ENCODE assay signal across 15 mouse cellular contexts in genomic region chr10:49985038-49985437, GRCm38 (mm10).
A peak's percentile ranks its signal among the peaks of the same experiment; 100 is the strongest.
DNase-seq lines count a peak whose midpoint lies in the region; ATAC-seq lines count a peak whose summit lies in the region.
"Had no signal": no experiment of that assay in that cellular context is flagged by ENCODE, and none has a peak within 500 bp of the region (broad histone marks: within the 10 kb centered on the region; RNA-seq: fewer than 3 reads in every experiment).

No protein-coding gene starts in this region.

- no peaks in the 10 kb centered on the region for H3K36me3 ChIP-seq in forebrain, embryonic 13.5 days (ENCODE audit: poor library complexity, severe bottlenecking)
- no peaks in the 10 kb centered on the region for H3K36me3 ChIP-seq in forebrain, embryonic 11.5 days (ENCODE audit: control insufficient read depth, insufficient read depth, low read length)
- H3K36me3 ChIP-seq in neural tube, embryonic 14.5 days (ENCODE audit: control insufficient read depth, insufficient read depth, low read length) = no peaks in the 10 kb centered on the region
- H3K36me3 ChIP-seq in neural tube, embryonic 15.5 days = no peaks in the 10 kb centered on the region

- ATAC-seq in forebrain, embryonic 13.5 days = peak; percentile 83
- no peak for ATAC-seq in forebrain, embryonic 11.5 days (replicated peaks; ENCODE audit: low FRiP score)
- peak; percentile 54; the same call in 1 of the 2 replicates for ATAC-seq in neural tube, embryonic 14.5 days (ENCODE audit: low read depth)
- ATAC-seq in neural tube, embryonic 15.5 days (ENCODE audit: low FRiP score) = no peak; the same call in 1 of the 2 replicates
- no peak for ATAC-seq in inflammation-experienced regulatory T-cells, adult 6 months
- ATAC-seq: Patski had no signal

- H3K4me2 ChIP-seq in forebrain, embryonic 13.5 days = no peak overlapping the region
- H3K4me2 ChIP-seq in forebrain, embryonic 11.5 days (ENCODE audit: low read depth, low read length, severe bottlenecking) = no peak overlapping the region
- H3K4me2 ChIP-seq in neural tube, embryonic 14.5 days (ENCODE audit: low read depth, low read length) = no peak overlapping the region
- H3K4me2 ChIP-seq in neural tube, embryonic 15.5 days = no peak overlapping the region
- H3K4me2 ChIP-seq: lung, embryonic 14.5 days had no signal

- H3K27me3 ChIP-seq in forebrain, embryonic 13.5 days = no peaks in the 10 kb centered on the region
- H3K27me3 ChIP-seq in forebrain, embryonic 11.5 days (ENCODE audit: control insufficient read depth, insufficient read depth, low read length) = no peaks in the 10 kb centered on the region
- H3K27me3 ChIP-seq in neural tube, embryonic 14.5 days (ENCODE audit: control insufficient read depth, insufficient read depth, low read length) = no peaks in the 10 kb centered on the region
- H3K27me3 ChIP-seq in neural tube, embryonic 15.5 days (replicated peaks) = no peaks in the 10 kb centered on the region
- H3K27me3 ChIP-seq: megakaryocyte, embryonic 14.5 days; Patski had no signal

- H3K9ac ChIP-seq in forebrain, embryonic 13.5 days = no peak overlapping the region
- no peak overlapping the region for H3K9ac ChIP-seq in forebrain, embryonic 11.5 days (ENCODE audit: low read length)
- H3K9ac ChIP-seq in neural tube, embryonic 14.5 days (replicated peaks; ENCODE audit: low read depth, low read length) = no peak overlapping the region
- H3K9ac ChIP-seq in neural tube, embryonic 15.5 days (replicated peaks) = no peak overlapping the region
- H3K9ac ChIP-seq: lung, embryonic 14.5 days had no signal

- no peak overlapping the region for H3K4me3 ChIP-seq in forebrain, embryonic 13.5 days
- H3K4me3 ChIP-seq in forebrain, embryonic 11.5 days (ENCODE audit: low read depth, low read length) = no peak overlapping the region
- H3K4me3 ChIP-seq in neural tube, embryonic 14.5 days (ENCODE audit: low read depth, low read length) = no peak overlapping the region
- H3K4me3 ChIP-seq in neural tube, embryonic 15.5 days (replicated peaks) = no peak overlapping the region
- H3K4me3 ChIP-seq: megakaryocyte, embryonic 14.5 days had no signal

- DNase-seq in forebrain, embryonic 11.5 days (ENCODE audit: low spot score) = no peak
- peak; percentile 47 for DNase-seq in layer of hippocampus, adult 11-12 months (ENCODE audit: low spot score)
- peak; percentile 1 for DNase-seq in mesoderm, embryonic 11.5 days (ENCODE audit: low read depth, low spot score)
- DNase-seq in spleen, adult 12 weeks (ENCODE audit: low spot score) = no peak
- DNase-seq: adrenal gland, postnatal 10 days; heart, postnatal 14 days; kidney, adult 9 months; lung, embryonic 14.5 days; thymus, postnatal 14 days had no signal

- no peak overlapping the region for H3K27ac ChIP-seq in forebrain, embryonic 13.5 days
- H3K27ac ChIP-seq in forebrain, embryonic 11.5 days (ENCODE audit: low read depth, low read length) = no peak overlapping the region
- no peak overlapping the region for H3K27ac ChIP-seq in neural tube, embryonic 14.5 days (ENCODE audit: low read depth, low read length)
- no peak overlapping the region for H3K27ac ChIP-seq in neural tube, embryonic 15.5 days (replicated peaks)

- no peaks in the 10 kb centered on the region for H3K9me3 ChIP-seq in forebrain, embryonic 13.5 days (replicated peaks)
- H3K9me3 ChIP-seq in forebrain, embryonic 11.5 days (ENCODE audit: control insufficient read depth, low read length) = no peaks in the 10 kb centered on the region
- H3K9me3 ChIP-seq in neural tube, embryonic 14.5 days (ENCODE audit: control insufficient read depth, low read length) = no peaks in the 10 kb centered on the region
- no peaks in the 10 kb centered on the region for H3K9me3 ChIP-seq in neural tube, embryonic 15.5 days (replicated peaks)

- 72% methylated on average over 2 of the region's 2 CpGs for WGBS in forebrain, embryonic 13.5 days
- 73% methylated on average over 2 of the region's 2 CpGs for WGBS in forebrain, embryonic 11.5 days
- WGBS in neural tube, embryonic 14.5 days = 55% methylated on average over 2 of the region's 2 CpGs
- WGBS in neural tube, embryonic 15.5 days = 64% methylated on average over 2 of the region's 2 CpGs

- H3K4me1 ChIP-seq in forebrain, embryonic 13.5 days = no peaks in the 10 kb centered on the region
- no peaks in the 10 kb centered on the region for H3K4me1 ChIP-seq in forebrain, embryonic 11.5 days (replicated peaks; ENCODE audit: control insufficient read depth, insufficient read depth, low read length)
- H3K4me1 ChIP-seq in neural tube, embryonic 14.5 days (ENCODE audit: control insufficient read depth, insufficient read depth, low read length) = no peaks in the 10 kb centered on the region
- H3K4me1 ChIP-seq in neural tube, embryonic 15.5 days = no peaks in the 10 kb centered on the region
- H3K4me1 ChIP-seq: megakaryocyte, embryonic 14.5 days had no signal

Comparison
In these comparisons a context has a peak if more than half of its experiments do, and no peak if none do; other contexts are left out.
1. ATAC-seq: peak in forebrain, embryonic 13.5 days (single experiment) and neural tube, embryonic 14.5 days (single experiment); none in forebrain, embryonic 11.5 days (single experiment), neural tube, embryonic 15.5 days (single experiment) and inflammation-experienced regulatory T-cells, adult 6 months (single experiment).
2. DNase-seq: peak in layer of hippocampus, adult 11-12 months (single experiment) and mesoderm, embryonic 11.5 days (single experiment); none in forebrain, embryonic 11.5 days (single experiment) and spleen, adult 12 weeks (single experiment).